Mouse (Mus musculus): Measurements from ENCODE around the gene Cnnm4.

- TF ChIP-seq MYC (IDR thresholded peaks at IDR 0.05; ENCODE audit: low read depth, low read length) = no peak
- no peak for TF ChIP-seq CTCF (IDR thresholded peaks at IDR 0.05 in 2 of 3, conservative IDR thresholded peaks at IDR 0.05 in 1 of 3; ENCODE audit: control insufficient read depth in 1 of 3, insufficient read depth in 1 of 3, low read depth in 2 of 3, low read length in 3 of 3, poor library complexity in 1 of 3, severe bottlenecking in 1 of 3)
- no peak for TF ChIP-seq ZMIZ1 (IDR thresholded peaks at IDR 0.05; ENCODE audit: low read depth, low read length)
- TF ChIP-seq EP300 (IDR thresholded peaks at IDR 0.05; ENCODE audit: low read depth in 1 of 2, low read length in 2 of 2) = no peak
- no peak for TF ChIP-seq POLR2A (IDR thresholded peaks at IDR 0.05; ENCODE audit: control insufficient read depth in 1 of 2, insufficient read depth in 1 of 2, low read depth in 1 of 2, low read length in 2 of 2, poor library complexity in 1 of 2)
- no peak for TF ChIP-seq NELFE (IDR thresholded peaks at IDR 0.05; ENCODE audit: low read depth, low read length)
- no peak for TF ChIP-seq KAT2A (conservative IDR thresholded peaks at IDR 0.05; ENCODE audit: low read depth, low read length)
- no peak for TF ChIP-seq GABPA (IDR thresholded peaks at IDR 0.05; ENCODE audit: low read depth, low read length)
- TF ChIP-seq USF2 (IDR thresholded peaks at IDR 0.05; ENCODE audit: borderline replicate concordance in 1 of 2, insufficient read depth in 1 of 2, low read depth in 1 of 2, low read length in 2 of 2) = no peak
- no peak for TF ChIP-seq ZNF384 (IDR thresholded peaks at IDR 0.05; ENCODE audit: low read depth, low read length)
- TF ChIP-seq ZKSCAN1 (IDR thresholded peaks at IDR 0.05; ENCODE audit: low read depth, low read length) = no peak
- no peak for TF ChIP-seq TBP (IDR thresholded peaks at IDR 0.05; ENCODE audit: low read depth, low read length)
- TF ChIP-seq MAFK (IDR thresholded peaks at IDR 0.05; ENCODE audit: borderline replicate concordance, low read depth, low read length) = no peak
- TF ChIP-seq UBTF (IDR thresholded peaks at IDR 0.05; ENCODE audit: borderline replicate concordance, insufficient read depth, low read depth, low read length) = no peak
These were observed 50.8 kb downstream of the Cnnm4 start for GRCm38 (mm10) chr1:36522210-36522609.
